Mouse (Mus musculus): ENCODE results near the gene Cnst.
A peak's percentile ranks its signal among the peaks of the same experiment; 100 is the strongest.
"Not testable (repeated sequence)": the region's sequence is repeated elsewhere in the genome, so short reads cannot be mapped to it uniquely, and the experiment has no call there.

Cnst gene

DNA sequence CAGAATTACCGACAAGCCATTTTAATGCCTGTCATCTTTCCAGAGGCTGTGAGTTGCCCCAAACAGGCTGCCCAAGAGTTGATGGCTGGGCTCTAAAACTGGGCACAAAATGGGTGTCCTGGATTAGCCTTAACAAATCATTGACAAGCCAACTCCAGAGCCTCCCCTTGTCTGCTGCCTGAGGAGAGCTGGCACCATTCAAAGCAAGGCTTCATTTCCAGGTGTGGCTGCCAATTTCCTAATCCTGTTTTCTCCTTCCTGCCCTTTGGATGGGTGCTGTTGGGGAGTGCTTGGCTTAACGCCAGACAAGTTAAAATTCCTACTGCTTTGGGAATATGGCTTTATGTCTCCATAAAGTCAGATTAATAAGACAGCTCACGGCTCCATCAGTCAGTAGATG lies 98.0 kb downstream of the Cnst start:
- DNase-seq (ENCODE audit: low read depth, low spot score), result no peak

DNA sequence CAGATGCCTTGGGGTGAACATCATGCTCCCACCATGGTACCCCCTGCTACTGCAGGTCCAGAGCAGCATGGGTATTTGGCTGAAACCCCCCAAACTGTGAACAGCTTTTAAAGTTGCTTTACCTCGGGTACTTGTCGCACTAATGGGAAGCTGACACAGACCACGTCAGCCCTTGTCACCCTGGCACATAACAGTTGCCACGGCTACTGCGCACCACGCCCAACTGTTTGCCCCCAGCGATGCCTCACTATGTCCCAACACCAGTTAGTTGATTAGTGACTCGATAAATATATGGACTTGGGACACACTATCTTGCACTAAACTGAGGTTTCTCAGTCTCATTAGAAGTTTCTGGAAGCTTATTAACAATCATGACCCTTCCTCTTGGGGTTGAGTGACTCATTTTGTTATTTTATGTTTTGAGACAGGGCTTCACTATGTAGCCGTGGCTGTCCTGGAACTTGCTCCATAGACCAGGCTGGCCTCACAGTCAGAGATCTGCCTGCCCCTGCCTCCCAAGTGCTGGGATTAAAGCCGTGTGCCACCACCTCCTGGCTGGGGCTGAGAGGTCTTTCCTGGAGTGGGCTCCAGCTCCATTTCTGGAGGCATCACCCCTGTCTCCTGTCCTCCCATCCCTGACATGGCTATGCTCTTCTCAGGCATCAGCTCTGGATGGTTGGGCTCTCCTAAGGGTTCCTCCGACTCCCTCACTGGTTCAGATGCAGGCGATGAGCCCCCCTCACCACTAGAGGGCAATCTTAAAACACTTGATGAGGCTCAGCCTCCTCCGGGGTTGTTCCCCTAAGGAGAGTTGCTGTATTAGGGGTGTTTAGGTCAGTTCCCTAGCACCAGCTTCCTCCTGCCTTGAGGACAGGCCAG lies 99.2 kb downstream of the Cnst start:
- peak; percentile 68 for DNase-seq (ENCODE audit: low read depth, low spot score)

DNA sequence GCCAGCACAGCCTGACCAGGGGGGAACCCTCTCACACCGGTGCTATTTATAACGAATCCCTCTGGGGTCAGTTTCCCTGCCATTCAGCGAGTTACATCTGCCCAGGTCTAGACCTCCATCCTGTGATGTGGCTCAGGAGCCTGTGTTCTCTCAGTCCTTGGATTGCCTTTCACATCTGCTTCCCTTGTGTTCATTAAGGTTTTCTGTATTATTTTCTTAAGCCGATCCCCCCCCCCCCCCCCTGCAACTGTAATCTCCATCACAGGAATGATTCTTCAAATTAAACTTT lies 99.8 kb downstream of the Cnst start:
- no peak for DNase-seq (ENCODE audit: low read depth, low spot score)

DNA sequence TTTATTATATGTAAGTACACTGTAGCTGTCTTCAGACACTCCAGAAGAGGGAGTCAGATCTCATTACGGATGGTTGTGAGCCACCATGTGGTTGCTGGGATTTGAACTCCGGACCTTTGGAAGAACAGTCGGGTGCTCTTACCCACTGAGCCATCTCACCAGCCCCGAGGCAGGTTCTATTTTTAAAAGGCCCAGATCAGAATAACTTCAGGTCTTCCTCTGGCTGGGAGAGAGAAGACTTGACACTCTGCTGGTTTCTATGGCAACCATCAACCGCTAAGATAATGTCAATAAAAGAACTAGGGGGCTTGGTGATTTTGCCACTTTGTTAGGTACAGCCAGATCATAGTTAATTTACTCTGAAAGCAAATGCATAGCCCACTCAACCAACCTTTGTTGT lies 102.5 kb downstream of the Cnst start:
- DNase-seq (ENCODE audit: low read depth, low spot score), result not testable (repeated sequence)

DNA sequence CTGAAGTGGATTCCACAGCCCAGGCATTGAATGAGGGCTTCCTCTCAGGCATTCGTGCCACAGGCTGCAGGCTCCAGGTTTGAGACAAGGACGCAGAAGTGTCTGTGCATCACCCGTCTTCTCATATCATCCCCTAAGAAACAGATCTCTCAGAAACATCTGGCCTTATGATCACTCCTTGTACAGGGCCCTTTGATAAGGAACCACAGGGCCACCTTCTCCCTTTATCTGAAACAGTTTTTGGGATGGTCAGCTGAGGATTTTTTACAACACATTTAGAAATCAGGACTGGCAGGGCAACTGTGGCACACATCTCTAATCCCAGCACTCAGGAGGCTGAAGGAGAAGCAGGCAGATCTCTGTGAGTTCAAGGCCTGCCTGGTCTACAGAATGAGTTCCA lies 103.2 kb downstream of the Cnst start:
- DNase-seq (ENCODE audit: low read depth, low spot score), result no peak

DNA sequence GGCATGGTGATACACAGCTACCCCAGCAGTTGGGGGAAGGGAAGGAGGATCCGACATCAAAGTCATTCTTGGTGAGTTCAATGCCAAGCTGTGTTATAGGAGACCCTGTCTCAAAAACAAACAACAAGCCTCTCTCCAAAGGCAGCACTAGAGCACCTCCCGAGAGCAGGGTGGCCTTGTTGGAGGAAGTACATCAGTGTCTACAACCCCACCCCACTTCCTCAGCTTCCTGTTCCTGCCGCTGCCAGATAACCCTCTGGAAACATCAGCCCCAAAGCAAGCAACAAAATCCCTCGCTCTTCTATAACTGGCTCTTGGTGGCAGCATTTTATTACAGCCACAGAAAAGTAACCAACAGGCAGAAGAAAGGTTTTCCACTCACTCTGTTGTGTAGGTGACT lies 104.1 kb downstream of the Cnst start:
- DNase-seq (ENCODE audit: low read depth, low spot score), result no peak

DNA sequence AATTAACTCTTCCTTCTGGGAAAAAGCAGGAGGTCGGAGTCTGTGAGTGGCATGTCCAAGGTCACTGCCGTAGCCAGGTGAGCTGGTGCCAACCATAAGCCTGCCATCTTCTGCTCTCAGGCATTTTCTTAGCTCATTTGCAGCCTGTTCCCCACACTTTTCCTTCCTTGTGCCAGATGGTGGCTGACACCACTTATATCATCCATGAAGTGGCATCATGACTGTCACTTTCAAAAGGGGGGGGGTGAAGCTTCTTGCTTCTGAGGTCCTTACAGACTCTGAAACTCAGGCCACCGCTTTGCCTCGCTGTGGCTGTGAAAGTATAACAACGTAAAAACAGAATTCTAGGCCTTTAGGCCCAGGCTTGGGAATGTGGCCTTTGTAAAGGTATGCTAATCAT lies 105.1 kb downstream of the Cnst start:
- DNase-seq (ENCODE audit: low read depth, low spot score), result no peak

DNA sequence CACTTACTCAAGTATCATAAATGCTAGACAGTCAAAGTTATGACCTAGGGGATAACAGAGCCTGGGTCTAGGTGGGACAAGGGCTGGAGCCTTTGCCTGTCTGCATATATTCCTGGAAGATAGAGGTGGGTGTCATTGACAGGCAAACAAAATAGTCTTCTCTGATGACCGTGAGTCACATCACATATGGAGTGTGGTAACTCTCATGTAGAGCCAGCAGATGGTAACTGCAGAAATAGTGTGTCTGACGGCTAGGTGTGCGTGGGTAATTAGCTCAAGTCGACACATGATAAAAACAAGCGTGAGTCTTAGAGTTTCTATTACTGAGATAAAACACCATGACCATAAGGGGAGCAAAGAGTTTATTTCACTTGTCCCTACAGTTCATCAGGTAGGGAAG lies 116.9 kb downstream of the Cnst start:
- no peak for DNase-seq (ENCODE audit: low read depth, low spot score)

DNA sequence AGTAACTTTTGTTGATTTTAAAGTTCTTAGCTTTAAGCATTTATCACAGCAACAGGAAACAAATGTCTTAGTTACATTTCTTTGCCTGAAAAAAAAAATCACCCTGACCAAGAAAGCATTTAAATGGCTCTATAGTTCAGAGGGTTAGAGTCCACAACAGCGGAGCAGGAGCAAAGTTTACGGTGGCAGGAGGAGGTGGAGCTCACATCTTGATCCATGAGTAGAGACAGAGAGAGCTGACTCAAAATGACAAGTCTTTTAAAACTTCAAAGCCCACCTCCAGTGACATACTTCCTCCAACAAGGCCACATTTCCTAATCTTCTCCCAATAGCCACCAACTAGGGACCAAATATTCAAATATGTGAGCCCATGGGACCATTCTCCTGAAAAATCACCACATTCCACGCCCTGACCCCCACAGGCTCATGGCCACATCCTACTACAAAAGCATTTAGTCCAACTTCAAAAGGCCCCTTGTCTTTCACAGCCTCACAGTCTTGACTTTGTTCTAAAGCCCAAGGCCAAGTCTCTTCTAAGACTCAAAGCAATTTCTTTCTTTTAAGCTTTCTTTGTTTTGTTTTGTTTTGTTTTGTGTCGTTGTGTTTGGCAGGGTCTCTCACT lies 118.2 kb downstream of the Cnst start:
- DNase-seq (ENCODE audit: low read depth, low spot score), result no peak

DNA sequence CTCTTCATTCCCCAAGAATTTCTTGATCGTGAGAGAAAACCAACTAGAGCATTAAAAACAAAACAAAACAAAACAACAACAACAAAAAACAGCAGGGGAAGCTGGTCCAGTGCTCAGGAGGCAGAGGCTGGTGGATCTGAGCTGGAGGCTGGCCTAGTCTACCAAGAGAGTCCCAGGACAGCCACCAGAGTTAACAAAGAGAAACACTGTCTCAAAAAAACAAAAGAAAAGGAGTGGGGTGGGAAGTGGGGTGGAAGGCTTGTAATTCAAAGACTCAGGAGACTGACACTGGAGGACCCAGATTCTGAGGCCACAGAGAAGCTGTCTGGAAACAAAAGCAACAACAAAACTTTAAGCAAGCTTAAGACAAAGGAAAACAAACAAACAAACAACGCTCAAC lies 120.8 kb downstream of the Cnst start:
- no peak for DNase-seq (ENCODE audit: low read depth, low spot score)

DNA sequence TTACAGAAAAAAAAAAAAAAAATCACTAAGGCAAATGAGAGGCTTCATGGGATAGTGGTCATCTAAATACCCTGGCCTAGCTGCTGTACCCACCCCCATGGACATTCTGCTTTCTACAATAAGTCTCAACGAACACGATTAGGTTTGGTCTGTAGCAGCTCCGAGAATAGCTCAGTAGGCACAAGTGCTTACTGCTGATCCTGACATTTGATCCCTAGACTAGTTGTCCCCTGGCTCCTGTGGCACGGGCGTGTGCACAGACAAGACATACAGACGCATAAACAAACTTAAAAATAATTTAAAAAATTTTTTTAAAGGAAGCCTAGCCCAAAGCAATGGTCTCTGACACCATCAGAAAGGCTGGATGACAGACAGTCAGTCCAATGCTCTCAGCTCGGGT lies 121.3 kb downstream of the Cnst start:
- DNase-seq (ENCODE audit: low read depth, low spot score), result no peak

DNA sequence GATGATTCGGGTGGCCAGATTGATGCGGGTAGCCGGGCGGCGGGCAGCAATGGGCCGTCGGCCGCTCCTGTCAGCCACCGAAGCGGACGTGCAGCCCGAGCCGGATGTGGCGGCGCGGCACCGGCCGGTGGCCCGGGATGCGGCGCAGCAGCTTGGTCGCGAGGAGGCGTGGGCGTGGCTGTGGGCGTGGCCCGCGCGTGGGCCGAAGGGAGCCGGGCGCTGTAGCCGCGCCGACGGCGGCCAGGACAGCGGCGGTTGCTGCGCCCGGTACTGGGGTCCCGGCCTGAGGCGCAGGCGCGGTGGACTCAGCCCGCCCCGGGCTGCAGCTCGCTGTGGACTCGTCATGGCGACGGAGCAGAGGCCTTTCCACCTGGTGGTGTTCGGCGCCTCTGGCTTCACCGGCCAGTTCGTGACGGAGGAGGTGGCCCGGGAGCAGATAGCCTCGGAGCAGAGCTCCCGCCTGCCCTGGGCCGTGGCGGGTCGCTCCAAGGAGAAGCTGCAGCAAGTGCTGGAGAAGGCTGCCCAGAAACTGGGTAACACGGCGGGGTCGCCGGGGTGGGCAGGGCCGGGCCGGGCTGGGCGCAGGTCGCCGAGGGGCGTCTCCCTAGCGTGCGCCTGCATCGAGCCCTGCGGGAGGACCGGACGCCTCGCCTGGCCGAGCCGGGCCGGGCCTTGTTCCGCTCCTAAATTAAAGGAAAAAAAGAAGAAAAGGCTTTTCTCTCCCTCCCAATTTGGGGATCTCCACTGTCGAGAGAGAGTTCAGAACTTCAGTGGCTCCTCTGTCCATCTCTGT lies 122.0 kb downstream of the Cnst start, which contains the start of gene Sccpdh:
Gene Sccpdh, plus strand, starts transcription at position 198 of the 793 bp plus-strand sequence.
- peak; percentile 78 for DNase-seq (ENCODE audit: low read depth, low spot score)

DNA sequence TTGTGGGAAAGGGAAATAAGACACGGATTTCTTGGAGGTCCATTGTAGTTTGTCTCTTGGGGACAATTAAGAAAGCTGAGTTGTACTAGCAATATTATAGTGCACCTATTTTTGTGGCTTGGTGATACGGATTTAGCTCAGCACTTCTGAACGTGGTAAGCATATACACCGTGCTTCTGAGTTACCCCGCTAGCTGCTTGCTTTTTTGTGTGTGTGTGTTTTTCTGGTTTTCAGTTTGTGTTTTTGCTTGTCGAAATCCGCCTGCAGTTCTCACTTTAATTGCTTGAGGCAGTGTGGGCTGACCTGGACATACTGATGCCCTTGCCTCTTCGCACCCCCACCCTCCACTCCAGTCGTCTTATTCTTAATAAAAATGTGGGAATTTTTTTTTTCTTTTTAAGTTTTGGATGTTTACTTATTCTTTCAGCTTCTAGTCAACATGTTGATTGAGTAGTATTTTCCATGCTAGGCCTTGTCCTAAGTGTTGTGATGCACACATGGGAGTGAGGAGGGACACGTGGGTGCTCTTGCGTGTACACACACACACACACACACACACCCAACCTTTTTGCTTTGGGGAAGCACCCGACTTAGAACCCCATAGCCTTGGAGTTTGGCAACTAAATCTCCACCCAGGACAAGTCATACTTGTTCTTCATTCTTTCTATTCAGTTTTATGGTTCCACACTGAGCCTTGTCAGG lies 122.8 kb downstream of the Cnst start:
- peak; percentile 15 for DNase-seq (ENCODE audit: low read depth, low spot score)

DNA sequence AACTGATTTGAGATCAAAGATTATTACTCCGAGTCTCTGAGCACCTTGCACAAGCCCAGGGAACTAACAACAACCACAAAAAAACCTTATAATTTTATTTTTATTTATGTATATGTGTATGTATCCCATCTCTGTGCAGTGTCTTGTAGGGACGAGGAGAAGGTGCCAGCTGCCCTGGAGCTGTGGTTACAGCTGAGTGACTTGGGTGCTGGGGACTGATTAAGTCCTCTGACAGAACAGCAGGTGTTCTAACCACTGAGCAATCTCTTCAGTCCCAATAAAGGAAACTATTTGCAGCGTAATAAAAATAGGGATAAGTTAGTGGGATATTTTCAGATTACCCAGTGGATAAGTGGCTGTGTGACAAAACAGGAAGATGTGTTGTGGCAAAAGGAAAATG lies 128.2 kb downstream of the Cnst start:
- no peak for DNase-seq (ENCODE audit: low read depth, low spot score)

DNA sequence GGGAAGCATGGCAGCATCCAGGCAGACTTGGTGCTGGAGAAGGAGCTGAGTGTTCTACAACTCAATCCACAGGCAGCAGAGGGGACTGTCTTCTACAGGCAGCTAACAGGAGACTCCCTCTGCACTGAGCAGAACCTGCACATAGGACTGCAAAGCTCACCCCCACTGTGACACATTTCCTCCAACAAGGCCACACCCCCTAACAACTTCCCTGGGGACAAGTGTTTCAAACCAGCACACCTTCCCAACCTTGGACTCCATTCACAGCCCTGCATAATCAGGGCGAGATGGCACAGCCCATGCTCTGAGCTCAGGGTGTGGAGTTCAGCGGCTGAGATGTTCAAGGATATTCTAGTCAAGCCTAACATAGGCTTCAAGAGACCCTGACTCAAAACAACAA lies 130.9 kb downstream of the Cnst start:
- no peak for DNase-seq (ENCODE audit: low read depth, low spot score)
